Mouse (Mus musculus) retina, embryonic 14.5 days (tissue): ENCODE data around the gene Olfr1228.

ENCODE experiments used
- DNase-seq: peaks from one replicate; pipeline ENCODE4 v3.0.0-alpha.2; 2015; ENCODE audit warnings: low spot score

Olfr1228 gene

DNA sequence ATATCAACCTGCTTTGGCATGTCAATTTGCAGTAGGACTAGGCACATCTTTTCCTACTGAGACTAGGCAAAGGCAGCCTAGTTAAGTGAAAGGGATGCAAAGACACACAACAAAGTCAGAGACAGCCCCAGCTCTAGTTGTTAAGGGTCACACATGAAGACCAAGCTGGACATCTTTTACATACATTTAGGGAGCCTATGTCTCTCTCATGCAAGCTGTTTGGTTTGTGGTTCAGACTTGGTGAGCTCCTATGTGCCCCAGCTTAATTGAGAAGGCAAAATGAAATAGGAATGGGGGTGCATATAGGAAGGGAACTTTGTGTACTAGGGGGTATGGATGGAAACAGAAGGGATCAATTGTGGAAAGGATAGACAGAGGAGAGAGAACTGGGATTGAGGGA is at the start of gene Olfr1228:
TSS of gene Olfr1228 (minus strand) at position 101 of the 400 bp plus-strand sequence.
- no peak for DNase-seq

GRCm38 (mm10) chr2:89297168-89297567 is 43.3 kb upstream of the Olfr1228 start, which contains the start of gene Olfr1230:
TSS of gene Olfr1230 (minus strand) at chr2:89297268.
- no peak for DNase-seq

DNA sequence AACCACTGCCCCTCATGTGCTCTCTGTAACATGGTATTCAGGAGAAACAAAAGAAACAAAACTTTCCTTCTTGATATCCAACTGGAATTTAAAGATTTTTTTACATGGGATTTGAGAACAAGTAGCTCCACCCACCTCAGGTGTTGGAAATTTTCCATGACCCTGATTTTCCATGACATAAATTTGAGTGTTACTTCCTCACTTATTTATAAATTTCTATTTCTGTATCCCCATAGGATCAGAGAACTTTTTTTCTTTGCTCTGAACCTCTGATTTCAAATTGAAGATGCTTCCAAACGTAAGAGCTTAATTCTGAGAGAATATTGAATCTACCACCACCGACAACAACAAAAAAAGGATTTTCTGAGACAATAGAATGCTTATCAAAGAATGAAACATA is 34.1 kb upstream of the Olfr1228 start, which contains the start of gene Olfr1229:
TSS of gene Olfr1229 (minus strand) at position 101 of the 400 bp plus-strand sequence.
- no peak for DNase-seq

DNA sequence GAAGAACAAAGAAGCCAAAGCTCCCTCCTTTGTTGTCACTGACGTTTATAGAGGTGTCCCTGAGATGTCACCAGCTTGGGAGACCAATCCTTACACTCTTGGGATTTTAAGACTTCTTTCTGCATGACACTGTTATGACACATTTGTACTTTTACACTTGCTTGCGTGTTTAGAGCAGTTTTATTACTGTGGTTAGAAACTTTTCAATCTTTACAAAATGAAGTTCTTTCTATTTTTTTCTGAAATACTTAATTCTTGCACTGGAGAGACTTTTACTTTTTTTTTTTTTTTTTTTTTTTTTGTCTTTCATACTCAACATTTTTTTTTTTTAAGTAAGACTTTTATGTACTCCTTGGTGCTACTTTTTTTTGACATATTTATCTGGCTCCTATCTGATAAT is 53.9 kb downstream of the Olfr1228 start, which contains the start of gene Olfr1226:
TSS of gene Olfr1226 (minus strand) at position 101 of the 400 bp plus-strand sequence.
- DNase-seq = no peak
